Mouse (Mus musculus): ENCODE results near the gene Treh. TPM values are rescaled to one million over a fixed set of nuclear protein-coding genes. Genes with fewer than 3 reads are reported as not detected.
"Not testable (repeated sequence)": the region's sequence is repeated elsewhere in the genome, so short reads cannot be mapped to it uniquely, and the experiment has no call there.

Gene Treh
- not detected for total RNA-seq (2021)
- long read RNA-seq, experiment 1, result 0 reads
- long read RNA-seq, experiment 2, result 0 reads

- DNase-seq, result no peak
Measured at GRCm38 (mm10) chr9:44673005-44673404, at the start of gene Treh. Gene Treh (plus strand): TSS chr9:44673233.

GRCm38 (mm10) chr9:44624390-44624789, 48.6 kb upstream of the Treh start:
- no peak for DNase-seq

- no peak for DNase-seq
Measured at GRCm38 (mm10) chr9:44626268-44626667, 46.8 kb upstream of the Treh start.

- peak; percentile 55 for DNase-seq
Measured at GRCm38 (mm10) chr9:44637551-44638169, 35.4 kb upstream of the Treh start.

- DNase-seq, result peak; percentile 29
Measured at GRCm38 (mm10) chr9:44638726-44639125, 34.3 kb upstream of the Treh start.

- not testable (repeated sequence) for DNase-seq
Measured at GRCm38 (mm10) chr9:44640028-44640427, 33.0 kb upstream of the Treh start.

- DNase-seq, result no peak
Measured at GRCm38 (mm10) chr9:44640646-44641357, 32.2 kb upstream of the Treh start.

- no peak for DNase-seq
Measured at GRCm38 (mm10) chr9:44641616-44642015, 31.4 kb upstream of the Treh start.

- no peak for DNase-seq
Measured at GRCm38 (mm10) chr9:44643103-44643502, 29.9 kb upstream of the Treh start.

- DNase-seq, result no peak
Measured at GRCm38 (mm10) chr9:44644186-44644585, 28.8 kb upstream of the Treh start.

- DNase-seq, result peak; percentile 66
Measured at GRCm38 (mm10) chr9:44645481-44645880, 27.6 kb upstream of the Treh start.

- no peak for DNase-seq
Measured at GRCm38 (mm10) chr9:44645924-44646323, 27.1 kb upstream of the Treh start.

- no peak for DNase-seq
Measured at GRCm38 (mm10) chr9:44646366-44646765, 26.7 kb upstream of the Treh start.

GRCm38 (mm10) chr9:44647026-44647425, 26.0 kb upstream of the Treh start:
- no peak for DNase-seq

- no peak for DNase-seq
Measured at GRCm38 (mm10) chr9:44647656-44648055, 25.4 kb upstream of the Treh start.

GRCm38 (mm10) chr9:44648881-44649281, 24.2 kb upstream of the Treh start:
- DNase-seq, result no peak

GRCm38 (mm10) chr9:44652027-44652426, 21.0 kb upstream of the Treh start:
- DNase-seq, result peak; percentile 82

- DNase-seq, result no peak
Measured at GRCm38 (mm10) chr9:44653896-44654295, 19.1 kb upstream of the Treh start.

GRCm38 (mm10) chr9:44655098-44656066, 17.7 kb upstream of the Treh start:
- peak; percentile 44 for DNase-seq

- DNase-seq, result no peak
Measured at GRCm38 (mm10) chr9:44663706-44664105, 9.3 kb upstream of the Treh start.

GRCm38 (mm10) chr9:44671416-44671815, 1.6 kb upstream of the Treh start:
- no peak for DNase-seq

- DNase-seq, result no peak
Measured at GRCm38 (mm10) chr9:44672291-44672865, 655 bp upstream of the Treh start.
